Comparison of ENCODE assay signal across 7 mouse cellular contexts in the genomic region with DNA sequence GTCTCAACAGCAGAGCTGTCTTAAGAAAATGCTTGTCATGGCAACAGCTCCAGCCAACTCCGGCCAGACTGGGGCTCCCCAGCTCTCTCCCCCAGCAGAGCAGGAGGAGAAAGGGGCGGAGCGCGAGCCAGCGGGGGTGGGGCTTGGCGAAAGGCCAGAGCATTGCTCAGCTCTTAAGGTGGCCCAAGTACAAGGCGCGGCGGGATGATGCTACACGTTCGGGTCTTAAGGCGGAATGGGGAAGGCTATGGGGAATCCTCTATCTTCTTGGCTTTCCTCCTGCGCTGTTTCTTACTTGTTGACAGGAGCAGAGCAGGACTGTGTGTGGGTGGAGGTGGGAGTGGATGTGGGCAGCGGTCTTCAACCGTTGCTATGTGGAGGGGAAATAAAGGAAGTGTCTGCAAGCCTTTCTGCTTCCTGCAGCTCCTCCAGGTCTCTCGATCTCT. TPM values are rescaled to one million over a fixed set of nuclear protein-coding genes. Genes with fewer than 3 reads are reported as not detected.
DNase-seq lines count a peak whose midpoint lies in the region; ATAC-seq lines count a peak whose summit lies in the region.

A gene (minus strand): TSS at position 94 of the 446 bp plus-strand sequence.

- peaks cover 27% of the 10 kb centered on the region for H3K4me1 ChIP-seq in embryonic facial prominence, embryonic 12.5 days
- peaks cover 12% of the 10 kb centered on the region for H3K4me1 ChIP-seq in limb, embryonic 11.5 days (ENCODE audit: control insufficient read depth, insufficient read depth, low read length)
- peaks cover 33% of the 10 kb centered on the region for H3K4me1 ChIP-seq in midbrain, embryonic 14.5 days (ENCODE audit: control insufficient read depth, insufficient read depth, low read length)

- H3K27ac ChIP-seq in embryonic facial prominence, embryonic 12.5 days = peak within 1 kb of the TSS; percentile 69
- H3K27ac ChIP-seq in limb, embryonic 11.5 days (replicated peaks; ENCODE audit: low read depth, low read length) = no peak within 1 kb of the TSS
- no peak within 1 kb of the TSS for H3K27ac ChIP-seq in midbrain, embryonic 14.5 days (replicated peaks; ENCODE audit: low read depth, low read length)

- peak within 1 kb of the TSS; percentile 54 for H3K9ac ChIP-seq in embryonic facial prominence, embryonic 12.5 days
- peak within 1 kb of the TSS; percentile 56 for H3K9ac ChIP-seq in limb, embryonic 11.5 days (ENCODE audit: low read length)
- H3K9ac ChIP-seq in midbrain, embryonic 14.5 days (replicated peaks; ENCODE audit: low read length) = peak within 1 kb of the TSS; percentile 31

- no peaks in the 10 kb centered on the region for H3K9me3 ChIP-seq in embryonic facial prominence, embryonic 12.5 days
- H3K9me3 ChIP-seq in limb, embryonic 11.5 days (ENCODE audit: control insufficient read depth, low read length) = no peaks in the 10 kb centered on the region
- H3K9me3 ChIP-seq in midbrain, embryonic 14.5 days (ENCODE audit: control insufficient read depth, low read length) = no peaks in the 10 kb centered on the region

- under 1% methylated on average over 16 of the region's 16 CpGs for WGBS in embryonic facial prominence, embryonic 12.5 days
- WGBS in limb, embryonic 11.5 days = 0% methylated on average over 16 of the region's 16 CpGs
- under 1% methylated on average over 16 of the region's 16 CpGs for WGBS in midbrain, embryonic 14.5 days

- H3K4me3 ChIP-seq in embryonic facial prominence, embryonic 12.5 days = peak within 1 kb of the TSS; percentile 62
- H3K4me3 ChIP-seq in limb, embryonic 11.5 days (ENCODE audit: low read depth, low read length) = peak within 1 kb of the TSS; percentile 53
- peak within 1 kb of the TSS; percentile 42 for H3K4me3 ChIP-seq in midbrain, embryonic 14.5 days (replicated peaks; ENCODE audit: low read depth, low read length)

- peak; percentile 97 for DNase-seq in adrenal gland, postnatal 25 days
- DNase-seq in heart, adult 11 months = peak; percentile 100
- peak; percentile 98 for DNase-seq in kidney, adult 18-20 months
- peak; percentile 94 for DNase-seq in limb, embryonic 11.5 days (ENCODE audit: low spot score)
- DNase-seq in midbrain, embryonic 14.5 days = peak; percentile 91
- DNase-seq in spleen, adult 18-20 months = peak; percentile 74 to 87

- ATAC-seq in embryonic facial prominence, embryonic 12.5 days (ENCODE audit: insufficient number of reproducible peaks, insufficient read depth, low FRiP score, low TSS enrichment) = peak; percentile 85
- peak; percentile 80 for ATAC-seq in limb, embryonic 11.5 days (ENCODE audit: insufficient number of reproducible peaks, low FRiP score, low TSS enrichment, low read depth)
- peak; percentile 74 for ATAC-seq in midbrain, embryonic 14.5 days (ENCODE audit: low FRiP score, low TSS enrichment)

- H3K4me2 ChIP-seq in embryonic facial prominence, embryonic 12.5 days (replicated peaks) = peak within 1 kb of the TSS; percentile 93
- peak within 1 kb of the TSS; percentile 95 for H3K4me2 ChIP-seq in limb, embryonic 11.5 days (ENCODE audit: low read depth, severe bottlenecking)
- H3K4me2 ChIP-seq in midbrain, embryonic 14.5 days (ENCODE audit: low read length) = peak within 1 kb of the TSS; percentile 75

- H3K36me3 ChIP-seq in embryonic facial prominence, embryonic 12.5 days = no peaks in the 10 kb centered on the region
- no peaks in the 10 kb centered on the region for H3K36me3 ChIP-seq in limb, embryonic 11.5 days (ENCODE audit: control insufficient read depth, insufficient read depth, low read length)
- H3K36me3 ChIP-seq in midbrain, embryonic 14.5 days (ENCODE audit: control insufficient read depth, insufficient read depth, low read length) = no peaks in the 10 kb centered on the region

- H3K27me3 ChIP-seq in embryonic facial prominence, embryonic 12.5 days = no peaks in the 10 kb centered on the region
- 0 out of 2 replicates have a peak, but pooled peaks cover 2% of the 10 kb centered on the region for H3K27me3 ChIP-seq in limb, embryonic 11.5 days (ENCODE audit: control insufficient read depth, insufficient read depth, low read length)
- H3K27me3 ChIP-seq in midbrain, embryonic 14.5 days (ENCODE audit: control insufficient read depth, insufficient read depth, low read length) = no peaks in the 10 kb centered on the region

RNA-seq across cellular contexts. Expression of the gene that starts here (rescaled TPM):
- total RNA-seq in adrenal gland, postnatal 25 days (2021) = 20.7 and 25.7 TPM in 2 replicates
- polyA plus RNA-seq in embryonic facial prominence, embryonic 12.5 days (2016; fragmentation: Nextera tagmentation; extraction: Ambion mirVana) = 14.1 and 15.0 TPM in 2 replicates
- 5.8 and 7.4 TPM in 2 replicates for polyA plus RNA-seq in limb, embryonic 11.5 days (2014; fragmentation: Nextera tagmentation; extraction: Ambion mirVana)
- polyA plus RNA-seq in midbrain, embryonic 14.5 days (2014; fragmentation: Nextera tagmentation; extraction: Ambion mirVana) = 14.1 and 15.6 TPM in 2 replicates
